Mouse (Mus musculus) gastrocnemius, postnatal 14 days (tissue): Measurements from ENCODE around the gene Reep6. TPM values are rescaled to one million over a fixed set of nuclear protein-coding genes. Genes with fewer than 3 reads are reported as not detected.
A peak's percentile ranks its signal among the peaks of the same experiment; 100 is the strongest.

Experiments used
- DNase-seq: peaks from one replicate; pipeline ENCODE4 v3.0.0; 2021; ENCODE audit warnings: mixed read lengths
- intact Hi-C: fragments of 180-260 bp; cut with DNase I; formaldehyde crosslinking; loops from one replicate; pipeline ENCODE4 v1.15.1; 2025; ENCODE audit warnings: low total_unique reads
- microRNA-seq, 2 experiments: library from miRNA; unstranded; fragments of <30 nt; microRNA quantifications; one replicate each; pipeline ENCODE4 v1.2.0; 2021
- total RNA-seq, 2 experiments: library from RNA; stranded (reverse); gene quantifications; 2 replicates each; pipeline ENCODE4 v1.2.3; 2021

Reep6 gene
- total RNA-seq, 2 experiments from 2014 or later, result 1.9 to 2.5 TPM

DNA sequence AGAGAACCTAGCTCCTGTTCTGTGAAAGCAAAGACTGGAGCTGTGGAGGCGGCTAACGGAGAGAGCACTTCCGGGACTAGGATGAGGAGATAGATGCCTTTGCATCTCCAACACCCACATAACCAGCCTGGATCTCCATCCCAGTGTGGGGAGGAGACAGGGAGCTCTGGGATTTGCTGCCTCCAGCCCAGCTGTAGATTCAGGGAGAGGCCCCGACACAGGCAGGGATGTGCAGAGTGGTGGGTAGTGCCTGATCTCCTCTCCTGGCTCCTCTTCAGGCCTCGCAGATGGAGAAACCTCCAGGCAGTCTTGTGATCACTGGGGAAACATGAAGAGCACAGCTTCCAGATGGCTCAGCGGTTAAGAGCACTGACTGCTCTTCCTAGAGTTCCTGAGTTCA lies 43.0 kb downstream of the Reep6 start:
- intact Hi-C loops, result no loop called here

DNA sequence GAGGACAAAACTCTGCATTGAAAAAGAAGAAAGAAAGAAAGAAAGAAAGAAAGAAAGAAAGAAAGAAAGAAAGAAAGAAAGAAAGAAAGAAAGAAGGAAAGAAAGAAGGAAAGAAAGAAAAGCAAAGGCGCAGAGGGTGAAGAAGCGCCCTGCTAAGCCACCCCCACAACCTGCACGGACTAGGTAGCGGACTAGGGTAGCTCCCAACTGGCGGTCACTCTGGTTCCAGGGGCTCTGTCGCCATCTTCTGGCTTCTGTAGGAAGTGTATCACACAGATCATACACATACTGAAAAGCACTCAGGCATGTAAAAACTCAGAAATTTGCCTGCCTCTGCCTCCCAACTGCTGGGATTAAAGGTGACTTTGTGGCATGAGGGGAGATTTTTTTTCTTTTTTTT lies 44.3 kb downstream of the Reep6 start:
- intact Hi-C loops, result loop anchor here (2.0 kb wide), 1 partner anchor 27 kb away; no protein-coding TSS in a partner anchor
- peak; percentile 66 for DNase-seq

More for the DNA sequence above, 43.0 kb downstream of the Reep6 start:
- DNase-seq, result no peak

DNA sequence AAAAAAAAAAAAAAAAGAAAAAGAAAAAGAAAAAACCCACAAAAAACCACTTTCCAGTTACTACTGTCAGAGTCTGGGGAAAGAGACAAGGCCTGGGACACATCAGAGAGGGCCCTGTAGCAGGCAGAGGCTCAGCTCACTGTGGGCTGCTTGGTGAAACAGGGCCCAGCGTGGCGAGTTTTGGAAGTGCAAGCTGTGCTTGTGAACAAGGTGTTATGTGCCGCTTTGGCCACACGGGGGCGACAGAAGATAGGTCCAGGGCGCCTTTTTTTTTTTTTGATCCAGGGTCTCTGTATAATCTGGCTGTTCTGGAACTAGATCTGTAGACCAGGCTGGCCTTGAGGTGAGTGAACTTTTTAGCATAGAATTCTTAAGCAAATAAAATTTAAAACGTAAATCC lies 46.4 kb downstream of the Reep6 start:
- DNase-seq, result peak; percentile 94
- intact Hi-C loops, result no loop called here

DNA sequence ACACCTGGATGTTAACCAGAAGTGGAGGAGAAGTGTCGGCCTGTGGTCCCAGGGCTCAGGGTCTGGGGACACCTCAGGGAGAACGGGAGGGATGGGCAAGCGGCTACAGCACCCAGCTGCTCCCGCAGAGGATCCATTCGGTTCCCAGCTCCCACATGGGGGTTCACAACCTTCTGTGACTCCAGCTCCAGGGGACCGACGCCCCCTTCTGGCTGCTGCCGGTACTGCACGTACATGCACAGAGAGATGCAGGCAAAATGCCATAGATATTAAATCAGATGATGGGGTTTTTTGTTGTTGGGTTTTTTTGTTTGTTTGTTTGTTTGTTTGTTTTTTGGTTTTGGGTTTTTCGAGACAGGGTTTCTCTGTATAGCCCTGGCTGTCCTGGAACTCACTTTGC lies 48.0 kb downstream of the Reep6 start:
- DNase-seq, result no peak
- intact Hi-C loops, result no loop called here

DNA sequence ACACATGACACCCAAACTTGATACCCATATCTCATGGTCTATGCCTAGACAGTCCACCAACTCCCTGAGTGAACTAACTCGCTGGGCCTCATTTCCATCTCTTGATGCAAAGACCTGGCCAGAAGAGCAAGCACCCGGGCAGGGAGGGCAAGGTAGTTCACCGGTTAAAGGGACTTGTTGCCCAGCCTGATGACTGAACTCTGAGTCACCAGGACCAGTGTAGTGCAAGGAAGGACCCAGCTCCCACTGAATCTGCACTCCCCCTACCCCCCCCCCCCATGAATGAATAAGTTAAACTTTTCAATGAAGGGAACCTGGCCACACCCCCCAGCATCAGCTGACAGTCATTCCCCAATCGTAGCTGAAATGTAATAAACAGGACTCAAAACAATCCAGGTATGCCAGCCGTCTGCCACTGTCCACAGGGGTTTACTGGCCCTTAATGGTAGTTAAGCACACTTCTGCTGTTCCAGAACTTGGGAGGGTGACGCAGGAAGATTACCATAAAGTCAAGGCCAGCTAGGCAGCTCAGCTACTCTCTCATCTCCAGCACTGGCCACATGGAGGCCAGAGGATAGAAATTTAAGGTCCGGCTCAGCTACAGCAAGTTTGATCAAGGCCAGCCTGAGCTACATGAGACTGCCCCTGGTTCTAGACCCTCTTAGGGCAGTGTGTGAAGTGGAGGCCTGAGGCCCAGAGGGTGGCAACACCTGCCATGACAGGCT lies 53.0 kb downstream of the Reep6 start:
- no peak for DNase-seq
- intact Hi-C loops, result no loop called here

DNA sequence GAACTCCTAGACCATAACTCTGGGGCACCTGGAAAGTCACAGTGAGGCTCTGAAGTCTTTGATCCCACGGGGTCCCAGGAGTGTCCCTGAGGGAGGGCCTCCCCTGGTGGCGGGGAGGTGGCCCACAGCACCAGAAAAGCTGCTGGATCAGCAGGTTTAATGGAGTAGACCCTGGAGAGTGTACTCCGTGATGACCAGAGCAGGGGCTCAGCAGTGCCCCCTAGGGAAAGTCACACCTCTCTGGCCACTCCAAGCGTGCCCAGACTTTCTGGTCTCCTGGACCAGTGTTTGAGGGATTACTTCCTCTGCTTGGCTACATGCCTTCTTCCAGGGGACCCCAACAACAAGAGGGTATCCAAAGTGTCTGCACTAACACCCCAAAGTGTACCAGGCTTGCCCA lies 53.7 kb downstream of the Reep6 start:
- DNase-seq, result no peak
- intact Hi-C loops, result no loop called here

DNA sequence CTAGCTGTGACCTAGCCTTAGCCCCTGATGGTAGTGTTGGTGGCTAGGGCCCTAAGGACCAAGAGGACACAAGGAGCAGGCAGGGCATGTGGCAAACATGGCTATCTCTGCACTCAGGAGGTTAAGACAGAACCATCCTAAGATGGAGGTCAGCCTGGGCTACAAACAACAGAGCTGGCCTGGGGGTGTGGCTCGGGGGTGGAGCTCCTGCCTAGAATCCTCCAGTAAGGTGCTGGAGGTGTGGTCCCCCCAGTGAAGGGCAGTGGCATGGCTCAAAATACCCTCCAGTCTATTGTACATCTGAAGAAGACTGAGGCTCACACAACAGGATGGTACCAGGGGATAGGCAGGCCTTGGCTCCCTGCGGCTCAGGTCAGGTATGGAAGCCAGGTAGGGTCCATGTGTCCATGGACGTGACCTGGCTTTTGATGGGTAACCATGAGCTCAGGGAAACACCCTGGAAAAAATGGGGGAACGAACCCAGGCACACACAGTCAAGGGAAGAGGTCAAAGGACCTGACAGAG lies 54.4 kb downstream of the Reep6 start:
- no peak for DNase-seq
- intact Hi-C loops, result no loop called here

DNA sequence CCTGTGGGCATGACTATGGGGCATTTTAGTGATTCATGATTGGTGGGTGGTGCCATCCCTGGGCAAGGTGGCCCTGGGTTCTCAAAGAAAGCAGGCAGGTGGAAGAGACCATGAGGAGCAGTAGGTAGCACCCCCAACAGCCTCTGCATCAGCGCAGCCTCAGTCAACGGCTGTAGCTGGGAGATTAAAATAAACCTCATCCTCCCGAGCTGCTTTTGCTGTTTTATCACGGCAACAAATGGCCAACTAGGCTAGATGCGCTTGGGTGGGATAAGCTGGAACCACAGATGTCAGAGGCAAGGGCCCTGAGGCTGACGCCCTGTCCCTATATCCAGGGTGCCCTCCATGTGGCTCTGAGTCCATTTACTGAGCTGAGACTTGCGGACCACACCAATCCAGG lies 55.0 kb downstream of the Reep6 start:
- intact Hi-C loops, result no loop called here

DNA sequence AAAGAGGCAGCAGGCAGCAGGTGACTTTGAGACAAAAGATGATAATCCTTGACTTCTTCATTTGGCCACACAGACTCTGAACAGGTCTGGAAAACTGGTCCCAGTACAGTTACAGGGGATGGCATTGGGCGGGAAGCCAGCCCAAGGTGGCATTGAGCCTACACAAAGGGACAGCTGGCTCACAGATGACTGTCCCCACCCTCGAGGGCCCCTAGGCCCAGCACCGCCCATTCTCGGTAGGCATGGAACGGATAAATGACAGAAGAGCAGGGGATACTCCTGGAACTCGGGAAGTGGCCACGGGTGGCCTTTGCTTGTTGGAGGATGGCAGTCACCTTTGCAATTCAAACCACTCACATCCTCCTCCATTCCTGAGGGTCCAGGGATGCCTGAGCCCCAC lies 55.6 kb downstream of the Reep6 start:
- DNase-seq, result no peak
- intact Hi-C loops, result no loop called here

More for the DNA sequence above, 55.0 kb downstream of the Reep6 start:
- DNase-seq, result no peak

Small RNA genes lying within 50 kb of the gene (microRNA-seq; reads per million reads assigned to microRNA genes)
- 0 reads per million in 2 experiments for gene Gm22721

Other genes starting within 250 kb of the Reep6 start
- gene Sbno2, start 224.4 kb upstream of the Reep6 start, total RNA-seq, result 1 to 10 TPM; 6.2 to 6.3 TPM
- gene Stk11, start 214.2 kb upstream of the Reep6 start, total RNA-seq, result 10 to 100 TPM; 87.6 to 98.0 TPM
- gene Atp5d, start 191.3 kb upstream of the Reep6 start, total RNA-seq, result 100 to 1,000 TPM; 657 to 736 TPM
- gene Cbarp, start 189.1 kb upstream of the Reep6 start, total RNA-seq, result 1 to 10 TPM; 1.6 TPM
- 10 to 100 TPM; 40.3 to 43.6 TPM for gene Midn, start 181.7 kb upstream of the Reep6 start, total RNA-seq
- 10 to 100 TPM; 41.4 to 41.5 TPM for gene Cirbp, start 164.0 kb upstream of the Reep6 start, total RNA-seq
- 1 to 10 TPM; 3.3 to 4.2 TPM for gene 1600002K03Rik, start 157.0 kb upstream of the Reep6 start, total RNA-seq
- gene Efna2, start 150.5 kb upstream of the Reep6 start, total RNA-seq, result under 1 TPM; 0.58 to 0.98 TPM
- gene Mum1, start 103.5 kb upstream of the Reep6 start, total RNA-seq, result 10 to 100 TPM; 15.2 to 19.4 TPM
- 100 to 1,000 TPM; 423 to 474 TPM for gene Ndufs7, start 80.8 kb upstream of the Reep6 start, total RNA-seq
- gene Gamt, start 68.9 kb upstream of the Reep6 start, total RNA-seq, result 100 to 1,000 TPM; 232 to 267 TPM
- 10 to 100 TPM; 49.9 to 51.0 TPM for gene Dazap1, start 68.5 kb upstream of the Reep6 start, total RNA-seq
- gene Rps15, start 37.5 kb upstream of the Reep6 start, total RNA-seq, result 100 to 1,000 TPM; 741 to 829 TPM
- gene Apc2, start 34.0 kb upstream of the Reep6 start, total RNA-seq, result 1 to 10 TPM in 1 of 2 experiments, under 1 TPM in 1; 0.93 to 1.2 TPM
- 1 to 10 TPM; 7.6 to 8.3 TPM for gene 2310011J03Rik, start 9.4 kb upstream of the Reep6 start, total RNA-seq
- 1 to 10 TPM in 1 of 2 experiments, under 1 TPM in 1; 0.53 to 1.2 TPM for gene Pcsk4, start 455 bp upstream of the Reep6 start, total RNA-seq
- 10 to 100 TPM; 24.2 to 26.1 TPM for gene Adamtsl5, start 18.5 kb downstream of the Reep6 start, total RNA-seq
- under 1 TPM; 0.12 to 0.13 TPM for gene Plk5, start 26.5 kb downstream of the Reep6 start, total RNA-seq
- gene Mex3d, start 57.7 kb downstream of the Reep6 start, total RNA-seq, result 1 to 10 TPM; 5.2 to 6.0 TPM
- 100 to 1,000 TPM in 1 of 2 experiments, 10 to 100 TPM in 1; 81.0 to 102 TPM for gene Mbd3, start 69.6 kb downstream of the Reep6 start, total RNA-seq
- gene Uqcr11, start 76.9 kb downstream of the Reep6 start, total RNA-seq, result 100 to 1,000 TPM; 793 to 884 TPM
- 10 to 100 TPM; 18.1 to 24.6 TPM for gene Tcf3, start 103.7 kb downstream of the Reep6 start, total RNA-seq
- gene Onecut3, start 164.9 kb downstream of the Reep6 start, total RNA-seq, result not detected
- gene Atp8b3, start 209.2 kb downstream of the Reep6 start, total RNA-seq, result not detected
- 10 to 100 TPM in 1 of 2 experiments, 1 to 10 TPM in 1; 9.8 to 11.1 TPM for gene Rexo1, start 231.6 kb downstream of the Reep6 start, total RNA-seq
- 1 to 10 TPM; 2.1 to 2.7 TPM for gene Klf16, start 247.4 kb downstream of the Reep6 start, total RNA-seq